Comparison of ENCODE assay signal across 9 mouse cellular contexts in the genomic region with DNA sequence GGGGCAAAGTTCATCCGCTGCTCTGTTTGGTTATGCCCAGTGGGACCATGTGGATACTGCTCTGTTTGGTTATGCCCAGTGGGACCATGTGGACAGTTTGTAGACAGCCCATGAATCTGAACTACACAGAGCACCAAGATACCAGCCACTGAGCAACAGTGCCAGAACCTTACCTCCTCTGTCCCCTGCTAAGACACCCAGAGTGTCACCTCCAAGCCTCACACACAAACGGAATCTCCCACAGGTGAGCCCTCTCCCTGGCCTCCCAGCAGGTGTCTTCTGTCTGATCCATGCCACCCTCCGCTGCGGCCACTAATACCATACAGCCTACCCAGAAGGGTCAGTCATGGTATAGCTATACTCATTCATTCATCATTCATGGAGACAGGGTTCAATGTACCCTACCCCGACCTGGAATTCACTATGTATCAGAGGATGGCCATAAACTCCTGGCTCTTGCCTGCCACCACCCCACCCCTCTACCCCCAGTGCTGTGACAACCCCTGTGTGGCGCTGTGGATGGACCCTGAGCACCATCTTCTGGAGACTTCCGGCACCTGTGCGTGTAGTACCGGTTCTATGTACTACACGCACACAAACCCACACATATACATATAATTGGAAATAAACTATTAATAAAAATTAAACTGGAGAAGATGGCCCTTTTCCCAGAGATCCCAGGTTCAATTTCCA. TPM values are rescaled to one million over a fixed set of nuclear protein-coding genes. Genes with fewer than 3 reads are reported as not detected.
DNase-seq lines count a peak whose midpoint lies in the region; ATAC-seq and TF ChIP-seq lines count a peak whose summit lies in the region.
"Had no signal": no experiment of that assay in that cellular context is flagged by ENCODE, and none has a peak within 500 bp of the region (broad histone marks: within the 10 kb centered on the region; RNA-seq: fewer than 3 reads in every experiment).

No protein-coding gene starts in this region.

- H3K36me3 ChIP-seq in heart, embryonic 11.5 days (ENCODE audit: control insufficient read depth, insufficient read depth, low read length): peaks cover 27% of the 10 kb centered on the region
- H3K36me3 ChIP-seq in G1E (replicated peaks): peaks cover 84% of the 10 kb centered on the region
- H3K36me3 ChIP-seq in heart, postnatal 0 days (replicated peaks; ENCODE audit: control insufficient read depth, insufficient read depth, low read length): peaks cover 52% of the 10 kb centered on the region
- peaks cover 46% of the 10 kb centered on the region for H3K36me3 ChIP-seq in midbrain, embryonic 12.5 days

- no peaks in the 10 kb centered on the region for H3K27me3 ChIP-seq in heart, embryonic 11.5 days (ENCODE audit: control insufficient read depth, insufficient read depth, low read length)
- H3K27me3 ChIP-seq in G1E (ENCODE audit: insufficient read depth, low read length): no peaks in the 10 kb centered on the region
- no peaks in the 10 kb centered on the region for H3K27me3 ChIP-seq in heart, postnatal 0 days (ENCODE audit: control insufficient read depth, insufficient read depth, low read length)
- no peaks in the 10 kb centered on the region for H3K27me3 ChIP-seq in midbrain, embryonic 12.5 days

- no peak for TF ChIP-seq EP300 in heart, postnatal 0 days (IDR thresholded peaks at IDR 0.05; ENCODE audit: low read depth)

- H3K27ac ChIP-seq in heart, embryonic 11.5 days (ENCODE audit: low read depth, low read length): no peak overlapping the region
- peak overlapping the region; percentile 88 for H3K27ac ChIP-seq in heart, postnatal 0 days (ENCODE audit: low read depth)
- H3K27ac ChIP-seq in midbrain, embryonic 12.5 days (replicated peaks): no peak overlapping the region

- H3K4me2 ChIP-seq in heart, embryonic 11.5 days: peak overlapping the region; percentile 94
- peak overlapping the region; percentile 82 for H3K4me2 ChIP-seq in heart, postnatal 0 days (ENCODE audit: low read depth, low read length)
- peak overlapping the region; percentile 85 for H3K4me2 ChIP-seq in midbrain, embryonic 12.5 days (replicated peaks)

- 55% methylated on average over 10 of the region's 10 CpGs for WGBS in heart, embryonic 11.5 days (ENCODE audit: insufficient replicate concordance)
- 42% methylated on average over 10 of the region's 10 CpGs for WGBS in heart, postnatal 0 days
- WGBS in midbrain, embryonic 12.5 days: 59% methylated on average over 10 of the region's 10 CpGs

- H3K4me1 ChIP-seq in heart, embryonic 11.5 days (ENCODE audit: control insufficient read depth, insufficient read depth, low read length): peaks cover 19% of the 10 kb centered on the region
- peaks cover 84% of the 10 kb centered on the region for H3K4me1 ChIP-seq in G1E (ENCODE audit: insufficient read depth, low read depth, low read length)
- peaks cover 18% of the 10 kb centered on the region for H3K4me1 ChIP-seq in heart, postnatal 0 days (ENCODE audit: control insufficient read depth, insufficient read depth)
- peaks cover 31% of the 10 kb centered on the region for H3K4me1 ChIP-seq in midbrain, embryonic 12.5 days

- no peak for TF ChIP-seq CTCF in G1E (IDR thresholded peaks at IDR 0.05; ENCODE audit: low read depth, low read length)
- TF ChIP-seq CTCF in heart, postnatal 0 days (IDR thresholded peaks at IDR 0.05; ENCODE audit: low read depth): peak; percentile 16; the same call in 1 of the 2 replicates

- H3K9me3 ChIP-seq in heart, embryonic 11.5 days (replicated peaks; ENCODE audit: control insufficient read depth, low read length): no peaks in the 10 kb centered on the region
- H3K9me3 ChIP-seq in G1E (replicated peaks): no peaks in the 10 kb centered on the region
- no peaks in the 10 kb centered on the region for H3K9me3 ChIP-seq in heart, postnatal 0 days (replicated peaks; ENCODE audit: control insufficient read depth, low read length)
- no peaks in the 10 kb centered on the region for H3K9me3 ChIP-seq in midbrain, embryonic 12.5 days

- peak overlapping the region; percentile 86 for H3K9ac ChIP-seq in heart, embryonic 11.5 days (ENCODE audit: low read depth, low read length)
- H3K9ac ChIP-seq in heart, postnatal 0 days (replicated peaks; ENCODE audit: low read depth, low read length): peak overlapping the region; percentile 87
- peak overlapping the region; percentile 90 for H3K9ac ChIP-seq in midbrain, embryonic 12.5 days (replicated peaks)

- no peak for ATAC-seq in heart, embryonic 11.5 days (replicated peaks; ENCODE audit: insufficient number of reproducible peaks, low FRiP score, low TSS enrichment)
- ATAC-seq in G1E (ENCODE audit: extremely low read depth, insufficient number of reproducible peaks, low FRiP score, poor library complexity, severe bottlenecking): no peak
- ATAC-seq in heart, postnatal 0 days (ENCODE audit: insufficient read depth, low read depth): no peak
- no peak for ATAC-seq in midbrain, embryonic 12.5 days (ENCODE audit: low FRiP score, low read depth)

- intact Hi-C loops in heart, postnatal 25 days (cut with DNase I): no loop called here
- intact Hi-C loops in left cerebral cortex, postnatal 4 days (cut with DNase I): no loop called here

- peak overlapping the region; percentile 77 for H3K4me3 ChIP-seq in heart, embryonic 11.5 days (ENCODE audit: low read depth, low read length)
- H3K4me3 ChIP-seq in G1E (ENCODE audit: low read depth, low read length): peak overlapping the region; percentile 91
- peak overlapping the region; percentile 84 for H3K4me3 ChIP-seq in heart, postnatal 0 days (ENCODE audit: low read depth, low read length)
- peak overlapping the region; percentile 86 for H3K4me3 ChIP-seq in midbrain, embryonic 12.5 days

- DNase-seq in heart, postnatal 25 days (ENCODE audit: low spot score): no peak
- DNase-seq in G1E (ENCODE audit: low spot score): peak; percentile 45
- no peak for DNase-seq in heart, postnatal 0 days (ENCODE audit: low spot score)
- no peak for DNase-seq in gastrocnemius, adult 8-10 months (ENCODE audit: low spot score in 2 of 2)
- DNase-seq in left cerebral cortex, postnatal 4 days: no peak
- DNase-seq in testis, postnatal 14 days (ENCODE audit: low spot score): no peak

RNA-seq across cellular contexts. Expression of gene Uqcr11, which starts 1.0 kb away (rescaled TPM):
- 1,161 and 1,177 TPM in 2 replicates for polyA plus RNA-seq in heart, embryonic 11.5 days (2014; fragmentation: Nextera tagmentation; extraction: Ambion mirVana)
- total RNA-seq in heart, postnatal 25 days (2021): 1,000 to 10,000 TPM; 1,983 to 2,045 TPM
- total RNA-seq in G1E (2014; fragmentation: Nextera tagmentation) (57.3 and 71.6 TPM in 2 replicates), G1E (2017) (376 and 446 TPM in 2 replicates)
- polyA plus RNA-seq in G1E (2012): 1,650 and 1,908 TPM in 2 replicates
- total RNA-seq in heart, postnatal 0 days (2014; rRNA removed; ENCODE audit: low replicate concordance): 1,589 and 2,020 TPM in 2 replicates
- 3,128 and 3,343 TPM in 2 replicates for polyA plus RNA-seq in heart, postnatal 0 days (2015; fragmentation: Nextera tagmentation; extraction: Ambion mirVana)
- polyA plus RNA-seq in midbrain, embryonic 12.5 days (2016; fragmentation: Nextera tagmentation; extraction: Ambion mirVana): 398 and 414 TPM in 2 replicates
- 100 to 1,000 TPM; 691 to 868 (median 797) TPM for total RNA-seq in gastrocnemius, adult 8-10 months (2022)
- 100 to 1,000 TPM; 282 to 286 TPM for total RNA-seq in left cerebral cortex, postnatal 4 days (2021)

RNA-seq across cellular contexts. Expression of gene Mbd3, which starts 6.3 kb away (rescaled TPM):
- 151 and 171 TPM in 2 replicates for polyA plus RNA-seq in heart, embryonic 11.5 days (2014; fragmentation: Nextera tagmentation; extraction: Ambion mirVana)
- total RNA-seq in heart, postnatal 25 days (2021): 10 to 100 TPM; 85.2 to 88.9 TPM
- total RNA-seq in G1E (2014; fragmentation: Nextera tagmentation) (37.3 and 41.7 TPM in 2 replicates), G1E (2017) (36.0 and 42.0 TPM in 2 replicates)
- 244 and 272 TPM in 2 replicates for polyA plus RNA-seq in G1E (2012)
- 35.1 and 35.3 TPM in 2 replicates for total RNA-seq in heart, postnatal 0 days (2014; rRNA removed; ENCODE audit: low replicate concordance)
- 75.6 and 78.0 TPM in 2 replicates for polyA plus RNA-seq in heart, postnatal 0 days (2015; fragmentation: Nextera tagmentation; extraction: Ambion mirVana)
- 288 and 314 TPM in 2 replicates for polyA plus RNA-seq in midbrain, embryonic 12.5 days (2016; fragmentation: Nextera tagmentation; extraction: Ambion mirVana)
- 100 to 1,000 TPM; 120 to 138 (median 131) TPM for total RNA-seq in gastrocnemius, adult 8-10 months (2022)
- total RNA-seq in left cerebral cortex, postnatal 4 days (2021): 100 to 1,000 TPM; 138 to 147 TPM

RNA-seq across cellular contexts. Expression of gene Mex3d, which starts 18.2 kb away (rescaled TPM):
- polyA plus RNA-seq in heart, embryonic 11.5 days (2014; fragmentation: Nextera tagmentation; extraction: Ambion mirVana): 4.0 and 6.4 TPM in 2 replicates
- 1 to 10 TPM; 7.5 to 8.8 TPM for total RNA-seq in heart, postnatal 25 days (2021)
- 7.7 and 11.4 TPM in 2 replicates for total RNA-seq in G1E (2014; fragmentation: Nextera tagmentation)
- total RNA-seq in G1E (2017): 8.7 and 10.9 TPM in 2 replicates
- 35.3 and 41.9 TPM in 2 replicates for polyA plus RNA-seq in G1E (2012)
- 20.0 and 26.4 TPM in 2 replicates for total RNA-seq in heart, postnatal 0 days (2014; rRNA removed; ENCODE audit: low replicate concordance)
- polyA plus RNA-seq in heart, postnatal 0 days (2015; fragmentation: Nextera tagmentation; extraction: Ambion mirVana): 2.2 and 2.9 TPM in 2 replicates
- polyA plus RNA-seq in midbrain, embryonic 12.5 days (2016; fragmentation: Nextera tagmentation; extraction: Ambion mirVana): 18.4 and 19.7 TPM in 2 replicates
- total RNA-seq in gastrocnemius, adult 8-10 months (2022): 1 to 10 TPM; 4.2 to 6.3 (median 4.7) TPM
- 10 to 100 TPM; 75.5 to 80.1 TPM for total RNA-seq in left cerebral cortex, postnatal 4 days (2021)

RNA-seq across cellular contexts. Expression of gene Tcf3, which starts 27.8 kb away (rescaled TPM):
- 66.1 and 69.8 TPM in 2 replicates for polyA plus RNA-seq in heart, embryonic 11.5 days (2014; fragmentation: Nextera tagmentation; extraction: Ambion mirVana)
- total RNA-seq in heart, postnatal 25 days (2021): 10 to 100 TPM; 20.3 to 20.9 TPM
- total RNA-seq in G1E (2014; fragmentation: Nextera tagmentation) (152 and 175 TPM in 2 replicates), G1E (2017) (70.0 and 84.0 TPM in 2 replicates)
- polyA plus RNA-seq in G1E (2012): 1,090 and 1,330 TPM in 2 replicates
- 77.8 and 91.4 TPM in 2 replicates for total RNA-seq in heart, postnatal 0 days (2014; rRNA removed; ENCODE audit: low replicate concordance)
- 20.1 and 20.6 TPM in 2 replicates for polyA plus RNA-seq in heart, postnatal 0 days (2015; fragmentation: Nextera tagmentation; extraction: Ambion mirVana)
- 185 and 191 TPM in 2 replicates for polyA plus RNA-seq in midbrain, embryonic 12.5 days (2016; fragmentation: Nextera tagmentation; extraction: Ambion mirVana)
- total RNA-seq in gastrocnemius, adult 8-10 months (2022): 10 to 100 TPM in 3 of 4 experiments, 1 to 10 TPM in 1; 9.9 to 13.1 (median 10.8) TPM
- 10 to 100 TPM; 51.9 to 53.7 TPM for total RNA-seq in left cerebral cortex, postnatal 4 days (2021)

RNA-seq across cellular contexts. Expression of gene Plk5, which starts 49.4 kb away (rescaled TPM):
- polyA plus RNA-seq in heart, embryonic 11.5 days (2014; fragmentation: Nextera tagmentation; extraction: Ambion mirVana): not detected in 2 replicates
- under 1 TPM; 0.18 to 0.36 TPM for total RNA-seq in heart, postnatal 25 days (2021)
- total RNA-seq in G1E (2014; fragmentation: Nextera tagmentation) (not detected in 2 replicates), G1E (2017) (0.12 TPM in 1 of 2 replicates, not detected in the other)
- not detected in 2 replicates for polyA plus RNA-seq in G1E (2012)
- 1.7 TPM in 1 of 2 replicates, not detected in the other for total RNA-seq in heart, postnatal 0 days (2014; rRNA removed; ENCODE audit: low replicate concordance)
- 0.05 TPM in 2 replicates for polyA plus RNA-seq in heart, postnatal 0 days (2015; fragmentation: Nextera tagmentation; extraction: Ambion mirVana)
- polyA plus RNA-seq in midbrain, embryonic 12.5 days (2016; fragmentation: Nextera tagmentation; extraction: Ambion mirVana): 0.31 and 0.52 TPM in 2 replicates
- under 1 TPM in 2 of 4 experiments, not detected in 2; 0.27 to 0.36 TPM for total RNA-seq in gastrocnemius, adult 8-10 months (2022)
- 1 to 10 TPM; 4.2 to 6.1 TPM for total RNA-seq in left cerebral cortex, postnatal 4 days (2021)
- total RNA-seq: neutrophil, adult 5-6 weeks had no signal
